Mouse (Mus musculus) CH12.LX (cell line): ENCODE data around the gene Zswim3. TPM values are rescaled to one million over a fixed set of nuclear protein-coding genes. Genes with fewer than 3 reads are reported as not detected.

Experiments used
- DNase-seq: peaks from one replicate; pipeline ENCODE4 v3.0.0-alpha.2; 2013; ENCODE audit errors: extremely low read depth
- H3K27ac ChIP-seq: 2 replicates; pipeline ENCODE4 v1.5.1; 2012; ENCODE audit warnings: low read depth, mild to moderate bottlenecking, control low read depth, moderate library complexity; ENCODE audit not compliant: insufficient read depth
- H3K27me3 ChIP-seq: replicated peaks from 2 replicates; pipeline ENCODE3; 2012; ENCODE audit warnings: inconsistent platforms
- H3K36me3 ChIP-seq, 2 experiments: replicated peaks in 1 of 2; 2 replicates each; pipeline versions ENCODE3 to v1.6.1; 2012; ENCODE audit warnings: inconsistent platforms in 1 of 2, low read length in 1 of 2, mild to moderate bottlenecking in 1 of 2, mixed read lengths in 1 of 2, moderate library complexity in 1 of 2; ENCODE audit not compliant: control insufficient read depth in 1 of 2, insufficient read depth in 1 of 2
- H3K4me1 ChIP-seq, 2 experiments: 2 replicates each; pipeline ENCODE4 v1.6.1; 2012; ENCODE audit warnings: inconsistent platforms in 1 of 2, moderate library complexity in 1 of 2; ENCODE audit not compliant: insufficient read depth in 2 of 2, control insufficient read depth in 1 of 2
- H3K4me2 ChIP-seq: 2 replicates; pipeline ENCODE4 v1.6.1; 2012; ENCODE audit warnings: low read depth, mild to moderate bottlenecking, control low read depth; ENCODE audit not compliant: poor library complexity, insufficient read depth, severe bottlenecking
- H3K4me3 ChIP-seq, 3 experiments: fragments of 150-350 bp in 1 of 3; sonication (generic) in 1 of 3; replicated peaks in 1 of 3; 2 replicates each; pipeline versions ENCODE3 to v1.5.1; 2011 to 2012; ENCODE audit warnings: low read depth in 2 of 3, low read length in 2 of 3, mild to moderate bottlenecking in 2 of 3, moderate library complexity in 2 of 3, control low read depth in 1 of 3, improper control_type of control experiment in 1 of 3, inconsistent platforms in 1 of 3, mixed read lengths in 1 of 3; ENCODE audit not compliant: poor library complexity in 1 of 3
- H3K79me2 ChIP-seq: replicated peaks from 2 replicates; pipeline ENCODE4 v1.6.1; 2012; ENCODE audit warnings: mild to moderate bottlenecking, moderate library complexity; ENCODE audit not compliant: control insufficient read depth, poor library complexity, insufficient read depth, severe bottlenecking; ENCODE audit errors: extremely low read depth
- H3K9ac ChIP-seq: 2 replicates; pipeline ENCODE4 v1.6.1; 2012; ENCODE audit warnings: low read depth, mild to moderate bottlenecking, control low read depth, moderate library complexity; ENCODE audit not compliant: insufficient read depth
- H3K9me3 ChIP-seq: replicated peaks from 2 replicates; pipeline ENCODE3; 2012; ENCODE audit warnings: low read length, inconsistent platforms, mixed read lengths
- CHD1 ChIP-seq: IDR thresholded peaks from 2 replicates; pipeline ENCODE4 v1.6.1; 2012; ENCODE audit warnings: low read depth, low read length, improper control_type of control experiment, inconsistent platforms
- CHD2 ChIP-seq: IDR thresholded peaks from 2 replicates; pipeline ENCODE4 v1.6.1; 2011; ENCODE audit warnings: low read length, improper control_type of control experiment
- E2F4 ChIP-seq: IDR thresholded peaks from 2 replicates; pipeline ENCODE4 v1.6.1; 2011; ENCODE audit warnings: low read depth, low read length, improper control_type of control experiment; ENCODE audit not compliant: insufficient replicate concordance
- GABPA ChIP-seq: IDR thresholded peaks from 2 replicates; pipeline ENCODE4 v1.6.1; 2012; ENCODE audit warnings: low read depth, low read length, improper control_type of control experiment, inconsistent platforms; ENCODE audit not compliant: insufficient replicate concordance
- JUND ChIP-seq: conservative IDR thresholded peaks from 2 replicates; pipeline ENCODE4 v1.6.1; 2011; ENCODE audit warnings: low read depth, low read length, improper control_type of control experiment
- KAT2A ChIP-seq: IDR thresholded peaks from 2 replicates; pipeline ENCODE4 v1.6.1; 2012; ENCODE audit warnings: low read length, improper control_type of control experiment, inconsistent platforms; ENCODE audit not compliant: insufficient replicate concordance
- MAX ChIP-seq: IDR thresholded peaks from 2 replicates; pipeline ENCODE4 v1.6.1; 2011; ENCODE audit warnings: low read length, improper control_type of control experiment
- MAZ ChIP-seq: IDR thresholded peaks from 2 replicates; pipeline ENCODE4 v1.6.1; 2012; ENCODE audit warnings: low read depth, mild to moderate bottlenecking, inconsistent platforms, low read length, improper control_type of control experiment, moderate library complexity
- MYC ChIP-seq: IDR thresholded peaks from 2 replicates; pipeline ENCODE4 v1.6.1; 2011; ENCODE audit warnings: low read depth, mild to moderate bottlenecking, improper control_type of control experiment, low read length
- NELFE ChIP-seq: IDR thresholded peaks from 2 replicates; pipeline ENCODE4 v1.6.1; 2011; ENCODE audit warnings: low read depth, low read length, improper control_type of control experiment
- RCOR1 ChIP-seq: conservative IDR thresholded peaks from 2 replicates; pipeline ENCODE4 v1.6.1; 2012; ENCODE audit warnings: low read depth, mild to moderate bottlenecking, inconsistent platforms, low read length, improper control_type of control experiment
- TBP ChIP-seq: conservative IDR thresholded peaks from 2 replicates; pipeline ENCODE4 v1.6.1; 2011; ENCODE audit warnings: low read depth, low read length, improper control_type of control experiment
- UBTF ChIP-seq: IDR thresholded peaks from 2 replicates; pipeline ENCODE4 v1.6.1; 2012; ENCODE audit warnings: low read depth, mild to moderate bottlenecking, inconsistent platforms, low read length, improper control_type of control experiment, moderate library complexity
- USF2 ChIP-seq: conservative IDR thresholded peaks from 2 replicates; pipeline ENCODE4 v1.6.1; 2011; ENCODE audit warnings: low read depth, low read length, improper control_type of control experiment
- ZC3H11A ChIP-seq: IDR thresholded peaks from 2 replicates; pipeline ENCODE4 v1.6.1; 2012; ENCODE audit warnings: low read depth, mild to moderate bottlenecking, inconsistent platforms, low read length, improper control_type of control experiment
- ZMIZ1 ChIP-seq: IDR thresholded peaks from 2 replicates; pipeline ENCODE4 v1.6.1; 2012; ENCODE audit warnings: low read depth, mild to moderate bottlenecking, inconsistent platforms, low read length, improper control_type of control experiment
- ZNF384 ChIP-seq: IDR thresholded peaks from 2 replicates; pipeline ENCODE4 v1.6.1; 2012; ENCODE audit warnings: low read depth, low read length, improper control_type of control experiment, inconsistent platforms
- dilution Hi-C: fragments of 300-500 bp; cut with MboI; formaldehyde crosslinking; loops from 2 replicates; pipeline ENCODE4 v1.14.3; 2020; ENCODE audit warnings: low sequenced_read_pairs; ENCODE audit not compliant: extremely low pct_unique_long_range_greater_than_20kb, extremely low pct_ligation_motif_present
- in situ Hi-C: fragments of 300-500 bp; cut with MboI; formaldehyde crosslinking; loops from 3 replicates; pipeline ENCODE4 v1.14.3; 2019; ENCODE audit warnings: low sequenced_read_pairs, low pct_ligation_motif_present, low pct_unique_long_range_greater_than_20kb, mixed read lengths
- polyA plus RNA-seq: library from polyadenylated mRNA; unstranded; fragments of >175 nt; gene quantifications from 2 replicates; pipeline ENCODE4 v1.2.1, GENCODE M21; 2012; ENCODE audit warnings: low read depth; ENCODE audit not compliant: insufficient read length
- total RNA-seq, 2 experiments: library from RNA; depleted of rRNA; stranded (reverse); fragments of 300-350 nt in 1 of 2; fragments of >200 nt in 1 of 2; gene quantifications; 2 replicates each; pipeline ENCODE4 v1.2.3; 2012 to 2014

Zswim3 gene
- total and polyA plus RNA-seq, 3 experiments, result 2.3 to 3.5 (median 2.5) TPM

DNA sequence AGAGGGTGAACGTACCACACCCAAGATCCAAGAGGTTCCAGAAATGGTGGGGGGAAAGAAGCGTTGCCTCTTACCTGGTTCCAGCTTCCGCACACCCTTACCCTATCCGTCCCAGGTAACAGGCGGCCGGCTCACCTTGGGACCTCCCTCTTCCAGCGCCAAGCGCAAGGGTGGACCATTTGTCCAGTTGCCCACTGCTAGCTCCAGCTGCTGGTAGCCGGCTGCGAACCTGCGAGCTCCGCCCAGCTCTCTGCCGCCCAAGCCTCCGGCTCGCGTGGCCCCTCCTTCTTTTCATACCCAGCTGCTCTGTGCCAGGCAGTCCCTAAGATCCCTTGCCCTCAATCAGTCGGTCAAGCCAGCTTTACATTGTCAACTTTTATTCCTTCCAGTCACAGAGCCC is 28.1 kb upstream of the Zswim3 start:
- H3K4me3 ChIP-seq, result no peak overlapping the region
- TF ChIP-seq TBP (no peak), CHD2 (no peak), NELFE (no peak), ZNF384 (no peak), ZC3H11A (no peak), E2F4 (no peak), RCOR1 (no peak), KAT2A (no peak)
- DNase-seq, result no peak
- H3K4me1 ChIP-seq, result peaks cover 0 to 5% of the 10 kb centered on the region in 2 experiments; a peak in 2 of 4 replicates
- no peak overlapping the region for H3K4me2 ChIP-seq
- H3K9me3 ChIP-seq, result no peaks in the 10 kb centered on the region
- no peak overlapping the region for H3K27ac ChIP-seq
- H3K79me2 ChIP-seq, result no peaks in the 10 kb centered on the region
- in situ Hi-C loops, result no loop called here
- dilution Hi-C loops, result no loop called here
- H3K9ac ChIP-seq, result no peak overlapping the region
- peaks cover 9 to 20% of the 10 kb centered on the region in 2 experiments for H3K36me3 ChIP-seq
- peaks cover 48% of the 10 kb centered on the region for H3K27me3 ChIP-seq

GRCm38 (mm10) chr2:164777246-164778014 is 27.5 kb upstream of the Zswim3 start:
- H3K4me1 ChIP-seq, result no peaks in the 10 kb centered on the region
- no peak for TF ChIP-seq MYC
- TF ChIP-seq MAZ, result no peak
- TF ChIP-seq GABPA, result no peak
- no peak for TF ChIP-seq CHD1
- TF ChIP-seq JUND, result no peak
- no peak for TF ChIP-seq E2F4
- in situ Hi-C loops, result no loop called here
- DNase-seq, result no peak
- no peak overlapping the region for H3K27ac ChIP-seq
- H3K27me3 ChIP-seq, result peaks cover 53% of the 10 kb centered on the region
- peaks cover 3 to 14% of the 10 kb centered on the region in 2 experiments for H3K36me3 ChIP-seq
- no peaks in the 10 kb centered on the region for H3K9me3 ChIP-seq
- dilution Hi-C loops, result no loop called here
- H3K79me2 ChIP-seq, result no peaks in the 10 kb centered on the region
- no peak overlapping the region for H3K4me2 ChIP-seq
- H3K4me3 ChIP-seq, result no peak overlapping the region
- H3K9ac ChIP-seq, result no peak overlapping the region

- no peaks in the 10 kb centered on the region for H3K79me2 ChIP-seq
- TF ChIP-seq USF2, result no peak
- TF ChIP-seq UBTF, result no peak
- no peak for TF ChIP-seq E2F4
- no peak for TF ChIP-seq MAX
- no peak for TF ChIP-seq MAZ
- no peak for TF ChIP-seq ZMIZ1
- H3K9me3 ChIP-seq, result no peaks in the 10 kb centered on the region
- H3K4me2 ChIP-seq, result no peak overlapping the region
- peaks cover 58% of the 10 kb centered on the region for H3K27me3 ChIP-seq
- no peak overlapping the region for H3K9ac ChIP-seq
- dilution Hi-C loops, result no loop called here
- no peaks in the 10 kb centered on the region for H3K4me1 ChIP-seq
- peaks cover under 1 to 11% of the 10 kb centered on the region in 2 experiments for H3K36me3 ChIP-seq
- no peak overlapping the region for H3K27ac ChIP-seq
- no peak overlapping the region for H3K4me3 ChIP-seq
- in situ Hi-C loops, result no loop called here
- DNase-seq, result no peak
Observed at GRCm38 (mm10) chr2:164778015-164778287, 26.9 kb upstream of the Zswim3 start.
